Mouse (Mus musculus): ENCODE data around the gene Ctnnbip1.

DNA sequence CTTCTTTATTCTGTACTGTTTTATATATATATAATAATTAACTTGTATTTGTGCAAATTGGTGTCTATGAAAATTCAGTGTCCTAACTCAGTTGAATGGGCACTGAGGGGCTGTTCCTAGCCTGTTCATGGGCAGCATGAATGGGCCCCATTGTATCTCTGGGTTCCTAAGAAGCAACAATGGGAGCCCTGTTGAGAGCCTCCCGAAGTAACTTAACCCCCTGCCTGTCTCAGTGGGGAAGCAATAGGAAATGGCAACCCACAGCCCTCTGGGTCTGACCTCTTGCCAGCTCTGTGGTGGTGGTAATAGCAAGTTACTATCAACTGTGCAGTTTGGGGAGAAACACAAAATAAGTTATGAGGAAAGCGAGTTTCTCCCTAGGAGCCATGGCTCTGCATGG is 21.4 kb upstream of the Ctnnbip1 start:
- no peak for TF ChIP-seq CHD2 (IDR thresholded peaks at IDR 0.05; ENCODE audit: low read depth, low read length)
- TF ChIP-seq ZC3H11A (IDR thresholded peaks at IDR 0.05; ENCODE audit: borderline replicate concordance, low read depth, low read length), result no peak
- no peak for TF ChIP-seq MAFK (IDR thresholded peaks at IDR 0.05; ENCODE audit: insufficient read depth, low read depth, low read length)
- TF ChIP-seq HCFC1 (IDR thresholded peaks at IDR 0.05; ENCODE audit: borderline replicate concordance, insufficient read depth, low read length), result no peak
